Mouse (Mus musculus): ENCODE results near the gene Twf1. TPM values are rescaled to one million over a fixed set of nuclear protein-coding genes. Genes with fewer than 3 reads are reported as not detected.

The Twf1 gene
- polyA plus RNA-seq, 1 experiment, result 9.1 TPM

- TF ChIP-seq GATA1 (IDR thresholded peaks at IDR 0.05; ENCODE audit: low read length), result no peak
These were observed 46.2 kb downstream of the Twf1 start, which contains the start of the genes Pus7l and Irak4 for GRCm38 (mm10) chr15:94543409-94544051. Gene Pus7l, minus strand, starts transcription at chr15:94543547. Gene Irak4, plus strand, starts transcription at chr15:94543643.

GRCm38 (mm10) chr15:94542567-94543408, 46.9 kb downstream of the Twf1 start:
- no peak for TF ChIP-seq GATA1 (IDR thresholded peaks at IDR 0.05; ENCODE audit: low read length)

GRCm38 (mm10) chr15:94539296-94539695, 50.4 kb downstream of the Twf1 start:
- TF ChIP-seq GATA1 (IDR thresholded peaks at IDR 0.05; ENCODE audit: low read length), result no peak

- no peak for TF ChIP-seq GATA1 (IDR thresholded peaks at IDR 0.05; ENCODE audit: low read length)
These were observed 54.2 kb downstream of the Twf1 start for GRCm38 (mm10) chr15:94535521-94535920.

- no peak for TF ChIP-seq GATA1 (IDR thresholded peaks at IDR 0.05; ENCODE audit: low read length)
These were observed 56.7 kb downstream of the Twf1 start for GRCm38 (mm10) chr15:94532956-94533355.

- TF ChIP-seq GATA1 (IDR thresholded peaks at IDR 0.05; ENCODE audit: low read length), result no peak
These were observed 57.4 kb downstream of the Twf1 start for GRCm38 (mm10) chr15:94532306-94532705.

- no peak for TF ChIP-seq GATA1 (IDR thresholded peaks at IDR 0.05; ENCODE audit: low read length)
These were observed 59.2 kb downstream of the Twf1 start for GRCm38 (mm10) chr15:94530519-94530918.

Other genes starting within 250 kb of the Twf1 start
- not detected in 2 replicates for gene Adamts20, start 124.5 kb downstream of the Twf1 start, polyA plus RNA-seq (2012)
- gene Pus7l, start 46.3 kb downstream of the Twf1 start, polyA plus RNA-seq (2012), result 7.3 and 7.6 TPM in 2 replicates
- gene Irak4, start 46.2 kb downstream of the Twf1 start, polyA plus RNA-seq (2012), result 6.9 and 9.0 TPM in 2 replicates
- not detected in 2 replicates for gene Tmem117, start 39.3 kb upstream of the Twf1 start, polyA plus RNA-seq (2012)